In the genomic region with DNA sequence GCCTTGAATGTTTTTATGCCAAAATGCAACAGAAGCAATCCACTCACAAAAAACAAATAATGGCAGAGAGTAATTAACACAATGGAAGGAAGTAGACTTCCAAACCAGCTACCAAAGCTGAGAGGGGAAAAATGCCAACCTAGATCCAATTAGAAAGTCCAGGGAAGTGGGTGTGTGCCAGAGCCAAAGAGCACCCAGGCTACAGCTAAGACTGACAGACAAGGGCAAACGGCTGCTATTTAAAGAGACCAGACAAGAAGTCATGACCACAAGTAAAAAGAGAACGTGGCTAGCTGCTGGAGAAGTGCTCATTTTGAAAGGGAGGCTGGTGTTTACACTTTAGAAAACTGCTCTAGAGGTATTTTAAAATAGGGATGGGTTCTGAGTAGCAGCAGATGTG, we compare ENCODE assay signal across 19 mouse cellular contexts. TPM values are rescaled to one million over a fixed set of nuclear protein-coding genes. Genes with fewer than 3 reads are reported as not detected.
DNase-seq lines count a peak whose midpoint lies in the region; ATAC-seq and TF ChIP-seq lines count a peak whose summit lies in the region.
"Had no signal": no experiment of that assay in that cellular context is flagged by ENCODE, and none has a peak within 500 bp of the region (broad histone marks: within the 10 kb centered on the region; RNA-seq: fewer than 3 reads in every experiment).

No protein-coding gene starts in this region.

- peaks cover 10% of the 10 kb centered on the region for H3K9me3 ChIP-seq in heart, embryonic 12.5 days (replicated peaks)
- H3K9me3 ChIP-seq: hindbrain, embryonic 10.5 days; intestine, embryonic 15.5 days; neural tube, embryonic 15.5 days; stomach, embryonic 15.5 days had no signal

- intact Hi-C loops in heart, adult 2 months (cut with DNase I): no loop called here

- 14% methylated on average over 2 of the region's 2 CpGs for WGBS in heart, adult 2 months
- WGBS in heart, embryonic 12.5 days: 29% methylated on average over 2 of the region's 2 CpGs

- H3K4me3 ChIP-seq in heart, adult 2 months: peak overlapping the region; percentile 7; the same call in 1 of the 2 replicates
- no peak overlapping the region for H3K4me3 ChIP-seq in heart, embryonic 12.5 days
- H3K4me3 ChIP-seq: embryonic facial prominence, embryonic 13.5 days; hindbrain, embryonic 10.5 days; intestine, embryonic 15.5 days; neural tube, embryonic 15.5 days; stomach, embryonic 15.5 days had no signal

- no peak for TF ChIP-seq CTCF in heart, adult 2 months (IDR thresholded peaks at IDR 0.05)

- peak overlapping the region; percentile 81 for H3K27ac ChIP-seq in heart, adult 2 months
- H3K27ac ChIP-seq in heart, embryonic 12.5 days (ENCODE audit: poor library complexity, severe bottlenecking): no peak overlapping the region
- H3K27ac ChIP-seq: embryonic facial prominence, embryonic 13.5 days; hindbrain, embryonic 10.5 days; intestine, embryonic 15.5 days; neural tube, embryonic 15.5 days; stomach, embryonic 15.5 days had no signal

- H3K4me2 ChIP-seq in heart, embryonic 12.5 days: no peak overlapping the region
- H3K4me2 ChIP-seq: embryonic facial prominence, embryonic 13.5 days; intestine, embryonic 15.5 days; neural tube, embryonic 15.5 days; stomach, embryonic 15.5 days had no signal

- H3K9ac ChIP-seq in heart, adult 2 months (ENCODE audit: low read depth, low read length): no peak overlapping the region
- no peak overlapping the region for H3K9ac ChIP-seq in heart, embryonic 12.5 days
- H3K9ac ChIP-seq: embryonic facial prominence, embryonic 13.5 days; intestine, embryonic 15.5 days; neural tube, embryonic 15.5 days; stomach, embryonic 15.5 days had no signal

- 0 out of 2 replicates have a peak, but pooled peaks have one; percentile 30 for TF ChIP-seq POLR2A in heart, adult 2 months (IDR thresholded peaks at IDR 0.05; ENCODE audit: insufficient read depth, low read depth, low read length)

- H3K4me1 ChIP-seq in heart, adult 2 months (ENCODE audit: control insufficient read depth, insufficient read depth, low read length): peaks cover 18% of the 10 kb centered on the region
- no peaks in the 10 kb centered on the region for H3K4me1 ChIP-seq in heart, embryonic 12.5 days (replicated peaks)
- H3K4me1 ChIP-seq: embryonic facial prominence, embryonic 13.5 days; intestine, embryonic 15.5 days; neural tube, embryonic 15.5 days; stomach, embryonic 15.5 days had no signal

- peak in 1 of 2 experiments; percentile 52 for DNase-seq in heart, adult 2 months
- DNase-seq in lung, postnatal 36 days: peak; percentile 45
- no peak for DNase-seq in lung, postnatal 4 days
- DNase-seq in ES-CJ7 (ENCODE audit: low read depth, low spot score): peak; percentile 49
- DNase-seq in spleen, adult 18-20 months: no peak
- no peak for DNase-seq in adrenal gland, postnatal 25 days
- DNase-seq: cerebellum, adult 9-11 months; gastrocnemius, postnatal 36 days; kidney, postnatal 14 days; liver; right cerebral cortex, postnatal 14 days had no signal

- peaks cover 12% of the 10 kb centered on the region for H3K79me2 ChIP-seq in heart, adult 2 months (replicated peaks; ENCODE audit: control insufficient read depth, insufficient read depth, low read length)

- no peaks in the 10 kb centered on the region for H3K27me3 ChIP-seq in heart, adult 2 months (ENCODE audit: control insufficient read depth, insufficient read depth, low read length)
- no peaks in the 10 kb centered on the region for H3K27me3 ChIP-seq in heart, embryonic 12.5 days (replicated peaks)
- H3K27me3 ChIP-seq: embryonic facial prominence, embryonic 13.5 days; intestine, embryonic 15.5 days; neural tube, embryonic 15.5 days; stomach, embryonic 15.5 days had no signal

- 0 out of 2 replicates have a peak, but pooled peaks have one; percentile 13 for TF ChIP-seq EP300 in heart, adult 2 months (IDR thresholded peaks at IDR 0.05; ENCODE audit: insufficient read depth, low read depth, low read length)

- peaks cover 56% of the 10 kb centered on the region for H3K36me3 ChIP-seq in heart, adult 2 months (ENCODE audit: control insufficient read depth, insufficient read depth, low read length)
- no peaks in the 10 kb centered on the region for H3K36me3 ChIP-seq in heart, embryonic 12.5 days
- H3K36me3 ChIP-seq: embryonic facial prominence, embryonic 13.5 days; intestine, embryonic 15.5 days; neural tube, embryonic 15.5 days; stomach, embryonic 15.5 days had no signal

- ATAC-seq in heart, embryonic 12.5 days (ENCODE audit: insufficient number of reproducible peaks, low FRiP score): no peak
- ATAC-seq in megakaryocyte progenitor cell, adult 5-6 weeks (replicated peaks; ENCODE audit: poor library complexity): peak; percentile 48
- ATAC-seq: forebrain, embryonic 14.5 days; intestine, embryonic 15.5 days had no signal

RNA-seq across cellular contexts. Expression of a gene that starts 9.4 kb away (rescaled TPM):
- 10 to 100 TPM; 77.9 to 81.0 TPM for total RNA-seq in heart, adult 2 months (2021)
- 55.4 and 91.2 TPM in 2 replicates for polyA plus RNA-seq in heart, adult 2 months (2012; rRNA removed)
- polyA plus RNA-seq in heart, embryonic 12.5 days (2016; fragmentation: Nextera tagmentation; extraction: Ambion mirVana): 8.3 and 8.6 TPM in 2 replicates
- 0.17 TPM in 1 of 2 replicates, not detected in the other for total RNA-seq in megakaryocyte progenitor cell, adult 5-6 weeks (2015)
- total RNA-seq in megakaryocyte progenitor cell, adult 5-6 weeks (2017): 0.88 TPM in 1 of 2 replicates, not detected in the other
- 10.1 and 11.7 TPM in 2 replicates for total RNA-seq in adrenal gland, postnatal 25 days (2021)

RNA-seq across cellular contexts. Expression of a gene that starts 47.7 kb away (rescaled TPM):
- 10 to 100 TPM; 37.7 to 42.4 TPM for total RNA-seq in heart, adult 2 months (2021)
- 24.0 and 34.8 TPM in 2 replicates for polyA plus RNA-seq in heart, adult 2 months (2012; rRNA removed)
- polyA plus RNA-seq in heart, embryonic 12.5 days (2016; fragmentation: Nextera tagmentation; extraction: Ambion mirVana): 48.5 and 50.4 TPM in 2 replicates
- 44.2 and 44.9 TPM in 2 replicates for total RNA-seq in megakaryocyte progenitor cell, adult 5-6 weeks (2015)
- 59.1 and 64.1 TPM in 2 replicates for total RNA-seq in megakaryocyte progenitor cell, adult 5-6 weeks (2017)
- total RNA-seq in adrenal gland, postnatal 25 days (2021): 41.4 and 43.5 TPM in 2 replicates

RNA-seq across cellular contexts. Expression of a gene that starts 51.4 kb away (rescaled TPM):
- total RNA-seq in heart, adult 2 months (2021): 10 to 100 TPM; 41.3 to 42.6 TPM
- polyA plus RNA-seq in heart, adult 2 months (2012; rRNA removed): 10.4 and 22.1 TPM in 2 replicates
- 44.4 and 47.2 TPM in 2 replicates for polyA plus RNA-seq in heart, embryonic 12.5 days (2016; fragmentation: Nextera tagmentation; extraction: Ambion mirVana)
- 63.9 and 78.2 TPM in 2 replicates for total RNA-seq in megakaryocyte progenitor cell, adult 5-6 weeks (2015)
- 65.1 and 81.3 TPM in 2 replicates for total RNA-seq in megakaryocyte progenitor cell, adult 5-6 weeks (2017)
- total RNA-seq in adrenal gland, postnatal 25 days (2021): 47.4 and 49.2 TPM in 2 replicates

RNA-seq across cellular contexts. Expression of a gene that starts 52.1 kb away (rescaled TPM):
- 1,000 to 10,000 TPM; 1,617 to 1,909 TPM for total RNA-seq in heart, adult 2 months (2021)
- 665 and 1,027 TPM in 2 replicates for polyA plus RNA-seq in heart, adult 2 months (2012; rRNA removed)
- 1,342 and 1,366 TPM in 2 replicates for polyA plus RNA-seq in heart, embryonic 12.5 days (2016; fragmentation: Nextera tagmentation; extraction: Ambion mirVana)
- total RNA-seq in megakaryocyte progenitor cell, adult 5-6 weeks (2015): 461 and 468 TPM in 2 replicates
- 318 and 331 TPM in 2 replicates for total RNA-seq in megakaryocyte progenitor cell, adult 5-6 weeks (2017)
- total RNA-seq in adrenal gland, postnatal 25 days (2021): 504 and 526 TPM in 2 replicates

Comparison
In these comparisons a context has a peak if more than half of its experiments do, and no peak if none do; other contexts are left out.
1. DNase-seq: peak in lung, postnatal 36 days (single experiment) and ES-CJ7 (single experiment); none in lung, postnatal 4 days (0 of 2), spleen, adult 18-20 months (0 of 2) and adrenal gland, postnatal 25 days (single experiment).